Mouse (Mus musculus): ENCODE data around the gene A530064D06Rik. TPM values are rescaled to one million over a fixed set of nuclear protein-coding genes. Genes with fewer than 3 reads are reported as not detected.

The A530064D06Rik gene
- polyA plus RNA-seq, 1 experiment from 2014 or later = 0.09 TPM

- POLR2A ChIA-PET = no interaction called here
- ATAC-seq (no peak), DNase-seq (ENCODE audit: low read depth, low spot score) (no peak)
- TF ChIP-seq CTCF (IDR thresholded peaks at IDR 0.05) = peak; percentile 92
- CTCF ChIA-PET = interaction anchor here (0.6 to 1.3 kb wide), 8 partner anchors 10 to 217 kb away, joined by 3 to 6 read pairs (median 3); no protein-coding TSS in a partner anchor
- H3K27me3 ChIP-seq = no peaks in the 10 kb centered on the region
- in situ Hi-C loops (cut with MboI; ENCODE audit: low pct_unique_long_range_greater_than_20kb) = loop anchor here (5.0 to 25.0 kb wide), 2 partner anchors 38 to 218 kb away; partner anchors contain the start of gene Trem2
Observed at GRCm38 (mm10) chr17:48119656-48120055, 47.4 kb downstream of the A530064D06Rik start.

GRCm38 (mm10) chr17:48118570-48118969, 48.5 kb downstream of the A530064D06Rik start:
- ChIA-PET CTCF (no interaction called here), POLR2A (no interaction called here)
- in situ Hi-C loops (cut with MboI; ENCODE audit: low pct_unique_long_range_greater_than_20kb) = loop anchor here (25.0 kb wide), 1 partner anchor 219 kb away; the partner anchor contains the start of gene Trem2
- H3K27me3 ChIP-seq = no peaks in the 10 kb centered on the region
- DNase-seq (ENCODE audit: low read depth, low spot score) (no peak), ATAC-seq (no peak)
- no peak for TF ChIP-seq CTCF (IDR thresholded peaks at IDR 0.05)

GRCm38 (mm10) chr17:48110547-48111287, 56.4 kb downstream of the A530064D06Rik start:
- ChIA-PET POLR2A (no interaction called here), CTCF (interaction anchor here (2.5 kb wide), 1 partner anchor 10 kb away, joined by 7 read pairs; no protein-coding TSS in a partner anchor)
- ATAC-seq (no peak), DNase-seq (ENCODE audit: low read depth, low spot score) (no peak)
- in situ Hi-C loops (cut with MboI; ENCODE audit: low pct_unique_long_range_greater_than_20kb) = loop anchor here (25.0 kb wide), 1 partner anchor 227 kb away; the partner anchor contains the start of gene Trem2
- H3K27me3 ChIP-seq = no peaks in the 10 kb centered on the region
- TF ChIP-seq CTCF (IDR thresholded peaks at IDR 0.05) = peak; percentile 69

- in situ Hi-C loops (cut with MboI; ENCODE audit: low pct_unique_long_range_greater_than_20kb) = loop anchor here (25.0 kb wide), 1 partner anchor 229 kb away; the partner anchor contains the start of gene Trem2
- CTCF ChIA-PET = interaction anchor here (1.4 kb wide), 1 partner anchor 11 kb away, joined by 3 read pairs; no protein-coding TSS in a partner anchor
- no peak for TF ChIP-seq CTCF (IDR thresholded peaks at IDR 0.05)
- DNase-seq (ENCODE audit: low read depth, low spot score) = no peak
- H3K27me3 ChIP-seq = no peaks in the 10 kb centered on the region
- POLR2A ChIA-PET = no interaction called here
- ATAC-seq = no peak
Observed at GRCm38 (mm10) chr17:48108520-48108919, 58.6 kb downstream of the A530064D06Rik start.

- DNase-seq (ENCODE audit: low read depth, low spot score) (no peak), ATAC-seq (no peak)
- H3K27me3 ChIP-seq = no peaks in the 10 kb centered on the region
- in situ Hi-C loops (cut with MboI; ENCODE audit: low pct_unique_long_range_greater_than_20kb) = loop anchor here (25.0 kb wide), 1 partner anchor 229 kb away; the partner anchor contains the start of gene Trem2
- POLR2A ChIA-PET = no interaction called here
- no peak for TF ChIP-seq CTCF (IDR thresholded peaks at IDR 0.05)
- CTCF ChIA-PET = interaction anchor here (0.8 to 1.4 kb wide), 2 partner anchors 12 to 315 kb away, joined by 3 read pairs; no protein-coding TSS in a partner anchor
Observed at GRCm38 (mm10) chr17:48107862-48108261, 59.2 kb downstream of the A530064D06Rik start.

GRCm38 (mm10) chr17:48107333-48107732, 59.7 kb downstream of the A530064D06Rik start:
- H3K27me3 ChIP-seq = no peaks in the 10 kb centered on the region
- TF ChIP-seq CTCF (IDR thresholded peaks at IDR 0.05) = no peak
- in situ Hi-C loops (cut with MboI; ENCODE audit: low pct_unique_long_range_greater_than_20kb) = loop anchor here (25.0 kb wide), 1 partner anchor 230 kb away; the partner anchor contains the start of gene Trem2
- DNase-seq (ENCODE audit: low read depth, low spot score) (no peak), ATAC-seq (no peak)
- ChIA-PET CTCF (interaction anchor here (0.8 to 1.4 kb wide), 2 partner anchors 13 to 314 kb away, joined by 3 read pairs; no protein-coding TSS in a partner anchor), POLR2A (no interaction called here)

- CTCF ChIA-PET = interaction anchor here (0.5 to 1.6 kb wide), 8 partner anchors 9 to 309 kb away, joined by 3 to 7 read pairs (median 3); no protein-coding TSS in a partner anchor
- H3K27me3 ChIP-seq = peaks cover 21% of the 10 kb centered on the region
- in situ Hi-C loops (cut with MboI; ENCODE audit: low pct_unique_long_range_greater_than_20kb) = loop anchor here (5.0 to 25.0 kb wide), 2 partner anchors 237 to 303 kb away; partner anchors contain the start of gene Trem2
- ATAC-seq (peak; percentile 89), DNase-seq (ENCODE audit: low read depth, low spot score) (peak; percentile 22)
- TF ChIP-seq CTCF (IDR thresholded peaks at IDR 0.05) = peak; percentile 99
- POLR2A ChIA-PET = no interaction called here
Observed at GRCm38 (mm10) chr17:48100441-48101417, 66.3 kb downstream of the A530064D06Rik start.

GRCm38 (mm10) chr17:48099312-48099711, 67.8 kb downstream of the A530064D06Rik start:
- CTCF ChIA-PET = interaction anchor here (1.4 kb wide), 1 partner anchor 20 kb away, joined by 3 read pairs; no protein-coding TSS in a partner anchor

More at GRCm38 (mm10) chr17:48099312-48099711, 67.8 kb downstream of the A530064D06Rik start:
- TF ChIP-seq CTCF (IDR thresholded peaks at IDR 0.05) = no peak
- in situ Hi-C loops (cut with MboI; ENCODE audit: low pct_unique_long_range_greater_than_20kb) = no loop called here
- peaks cover 26% of the 10 kb centered on the region for H3K27me3 ChIP-seq
- POLR2A ChIA-PET = no interaction called here
- no peak for DNase-seq (ENCODE audit: low read depth, low spot score)
- no peak for ATAC-seq

Other genes with a start within 250 kb of the A530064D06Rik start
- 49.9 TPM for gene Foxp4, start 242.6 kb downstream of the A530064D06Rik start, polyA plus RNA-seq (2021)
- gene 1700122O11Rik, start 129.0 kb downstream of the A530064D06Rik start, polyA plus RNA-seq (2021) = not detected
- gene 1700067P10Rik, start 78.0 kb downstream of the A530064D06Rik start, polyA plus RNA-seq (2021) = not detected
- gene 9830107B12Rik, start 21.0 kb downstream of the A530064D06Rik start, polyA plus RNA-seq (2021) = not detected
- gene Trem1, start 65.5 kb upstream of the A530064D06Rik start, polyA plus RNA-seq (2021) = not detected
- 0.06 TPM for gene Trem3, start 80.5 kb upstream of the A530064D06Rik start, polyA plus RNA-seq (2021)
- gene Treml4, start 97.0 kb upstream of the A530064D06Rik start, polyA plus RNA-seq (2021) = not detected
- gene Treml2, start 132.2 kb upstream of the A530064D06Rik start, polyA plus RNA-seq (2021) = not detected
- 0.03 TPM for gene B430306N03Rik, start 148.9 kb upstream of the A530064D06Rik start, polyA plus RNA-seq (2021)
- 0.45 TPM for gene Trem2, start 179.1 kb upstream of the A530064D06Rik start, polyA plus RNA-seq (2021)
- not detected for gene Treml1, start 192.6 kb upstream of the A530064D06Rik start, polyA plus RNA-seq (2021)
- gene Nfya, start 242.6 kb upstream of the A530064D06Rik start, polyA plus RNA-seq (2021) = 57.3 TPM
- 37.7 TPM for gene Oard1, start 242.7 kb upstream of the A530064D06Rik start, polyA plus RNA-seq (2021)